In the genomic region with DNA sequence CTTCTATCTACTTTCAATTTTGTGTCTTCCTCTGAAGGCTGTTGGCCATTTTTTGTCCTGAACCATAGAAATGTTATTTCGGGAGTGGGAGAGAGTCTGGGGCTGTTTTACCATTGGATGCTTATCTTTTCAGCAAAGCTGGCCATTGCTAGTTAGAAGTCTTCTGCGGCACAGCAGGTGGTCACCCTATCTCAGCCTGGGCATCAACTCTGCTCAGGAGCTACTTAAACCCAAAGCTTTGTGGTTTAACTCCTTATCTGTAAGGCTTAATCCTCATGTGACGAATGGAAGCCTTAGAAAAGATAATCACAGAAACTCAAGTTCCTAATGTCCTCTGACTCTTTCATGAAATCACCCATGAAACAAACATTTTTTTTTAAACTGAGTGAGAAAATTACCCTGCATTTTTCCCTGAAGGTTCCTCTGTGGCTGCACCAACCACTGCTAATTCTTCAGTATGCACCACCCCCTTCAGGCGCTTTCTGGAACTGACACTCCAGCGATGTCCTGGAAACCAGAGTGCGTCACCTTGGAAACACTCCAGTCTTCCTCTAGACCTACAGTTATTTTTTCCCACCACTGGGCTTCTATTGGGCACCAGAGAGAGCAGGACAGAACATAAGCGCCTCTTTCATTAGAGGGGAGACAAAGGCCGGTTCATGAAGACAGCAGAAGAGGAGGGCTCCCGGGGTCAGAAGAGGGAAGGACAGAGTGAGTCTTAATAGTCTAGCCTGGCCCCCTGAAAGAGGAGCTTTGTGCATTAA, we compare ENCODE assay signal across 8 mouse cellular contexts.
DNase-seq lines count a peak whose midpoint lies in the region; ATAC-seq and TF ChIP-seq lines count a peak whose summit lies in the region.

No protein-coding gene starts in this region.

- no peak for TF ChIP-seq POLR2A in cortical plate, adult 2 months (IDR thresholded peaks at IDR 0.05; ENCODE audit: extremely low read depth, insufficient read depth, low read length)

- peak overlapping the region; percentile 43 for H3K27ac ChIP-seq in cortical plate, adult 2 months (ENCODE audit: insufficient read depth, low read length)
- H3K27ac ChIP-seq in hindbrain, postnatal 0 days, result peak overlapping the region; percentile 60

- WGBS in hindbrain, postnatal 0 days, result 15% methylated on average over 9 of the region's 9 CpGs

- H3K9me3 ChIP-seq in hindbrain, postnatal 0 days (ENCODE audit: low read length), result no peaks in the 10 kb centered on the region

- DNase-seq in adrenal gland, adult 18-20 months (ENCODE audit: low spot score in 2 of 2), result peak; percentile 59 to 70
- peak; percentile 79 for DNase-seq in gastrocnemius, postnatal 10 days
- DNase-seq in hindbrain, postnatal 0 days (ENCODE audit: low spot score), result peak; percentile 97
- peak; percentile 89 for DNase-seq in left cerebral cortex, adult 11 months (ENCODE audit: low spot score)
- peak; percentile 85 for DNase-seq in right cerebral cortex, postnatal 36 days (ENCODE audit: low spot score in 2 of 2)

- H3K9ac ChIP-seq in hindbrain, postnatal 0 days (replicated peaks; ENCODE audit: low read length), result no peak overlapping the region

- H3K4me3 ChIP-seq in cortical plate, adult 2 months (ENCODE audit: insufficient read depth, low read length), result no peak overlapping the region
- H3K4me3 ChIP-seq in hindbrain, postnatal 0 days (ENCODE audit: low read length), result no peak overlapping the region

- H3K36me3 ChIP-seq in hindbrain, postnatal 0 days (ENCODE audit: insufficient read depth, low read length), result no peaks in the 10 kb centered on the region

- H3K4me1 ChIP-seq in cortical plate, adult 2 months (ENCODE audit: control insufficient read depth, insufficient read depth, low read length), result peaks cover 14% of the 10 kb centered on the region
- peaks cover 5% of the 10 kb centered on the region; the same call in 1 of the 2 replicates for H3K4me1 ChIP-seq in hindbrain, postnatal 0 days (ENCODE audit: insufficient read depth, low read length)

- no peak overlapping the region for H3K4me2 ChIP-seq in hindbrain, postnatal 0 days (ENCODE audit: low read depth, low read length)

- peak; percentile 76 for TF ChIP-seq CTCF in cortical plate, adult 2 months (IDR thresholded peaks at IDR 0.05; ENCODE audit: extremely low read depth, insufficient read depth, low read length)
- TF ChIP-seq CTCF in hindbrain, postnatal 0 days (IDR thresholded peaks at IDR 0.05; ENCODE audit: low read depth), result peak; percentile 90

- H3K27me3 ChIP-seq in hindbrain, postnatal 0 days (ENCODE audit: insufficient read depth, low read length), result no peaks in the 10 kb centered on the region

- ATAC-seq in hindbrain, postnatal 0 days, result peak; percentile 97
- ATAC-seq in megakaryocyte, adult 5-6 weeks (ENCODE audit: poor library complexity, severe bottlenecking), result peak; percentile 93
- ATAC-seq in monocyte, adult 5-6 weeks (replicated peaks; ENCODE audit: insufficient number of reproducible peaks, low FRiP score, low TSS enrichment, poor library complexity, severe bottlenecking), result no peak
